ENCODE assay signal across 10 mouse cellular contexts in the genomic region with DNA sequence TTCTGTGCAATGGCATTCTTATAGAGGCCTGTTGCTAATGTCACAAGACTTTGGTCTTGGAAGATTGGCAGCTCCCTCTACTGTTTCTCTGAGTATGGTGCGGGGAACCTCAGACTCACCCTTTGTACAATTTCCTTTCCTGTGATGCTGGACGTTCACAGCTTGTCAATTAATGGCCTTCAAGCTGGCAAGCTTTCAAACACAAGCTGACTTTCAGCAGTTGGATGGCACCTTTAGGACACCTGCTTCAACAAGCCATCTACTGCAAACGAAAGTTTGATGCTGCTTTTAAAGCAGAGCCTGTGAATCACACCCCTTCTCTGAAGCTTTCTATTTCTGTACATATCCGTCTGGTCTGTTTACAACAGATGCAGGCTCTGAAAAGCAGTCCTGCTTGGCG.
DNase-seq lines count a peak whose midpoint lies in the region; ATAC-seq and TF ChIP-seq lines count a peak whose summit lies in the region.
"Had no signal": no experiment of that assay in that cellular context is flagged by ENCODE, and none has a peak within 500 bp of the region (broad histone marks: within the 10 kb centered on the region; RNA-seq: fewer than 3 reads in every experiment).

No protein-coding gene starts in this region.

- no peaks in the 10 kb centered on the region for H3K4me1 ChIP-seq in hindbrain, embryonic 11.5 days (replicated peaks; ENCODE audit: control insufficient read depth, insufficient read depth, low read length)
- no peaks in the 10 kb centered on the region for H3K4me1 ChIP-seq in hindbrain, embryonic 13.5 days (replicated peaks)
- H3K4me1 ChIP-seq in cortical plate, adult 2 months (ENCODE audit: control insufficient read depth, insufficient read depth, low read length) = peaks cover 2% of the 10 kb centered on the region

- TF ChIP-seq POLR2A in cortical plate, adult 2 months (IDR thresholded peaks at IDR 0.05; ENCODE audit: extremely low read depth, insufficient read depth, low read length) = no peak

- WGBS in hindbrain, embryonic 11.5 days = 73% methylated on average over 5 of the region's 5 CpGs
- 62% methylated on average over 5 of the region's 5 CpGs for WGBS in hindbrain, embryonic 13.5 days

- no peaks in the 10 kb centered on the region for H3K36me3 ChIP-seq in hindbrain, embryonic 11.5 days (ENCODE audit: control insufficient read depth, insufficient read depth, low read length)
- no peaks in the 10 kb centered on the region for H3K36me3 ChIP-seq in hindbrain, embryonic 13.5 days

- no peaks in the 10 kb centered on the region for H3K9me3 ChIP-seq in hindbrain, embryonic 11.5 days (ENCODE audit: control insufficient read depth, low read length)
- H3K9me3 ChIP-seq in hindbrain, embryonic 13.5 days = no peaks in the 10 kb centered on the region

- no peak overlapping the region for H3K27ac ChIP-seq in hindbrain, embryonic 11.5 days (ENCODE audit: low read depth, low read length)
- H3K27ac ChIP-seq in hindbrain, embryonic 13.5 days = no peak overlapping the region
- H3K27ac ChIP-seq in cortical plate, adult 2 months (ENCODE audit: insufficient read depth, low read length) = peak overlapping the region; percentile 83; the same call in 1 of the 2 replicates
- peak overlapping the region; percentile 24; the same call in 1 of the 2 replicates for H3K27ac ChIP-seq in layer of hippocampus, adult 2 months

- TF ChIP-seq CTCF in cortical plate, adult 2 months (IDR thresholded peaks at IDR 0.05; ENCODE audit: extremely low read depth, insufficient read depth, low read length) = 0 out of 2 replicates have a peak, but pooled peaks have one; percentile 8
- TF ChIP-seq CTCF in layer of hippocampus, adult 2 months (conservative IDR thresholded peaks at IDR 0.05) = peak; percentile 74

- no peaks in the 10 kb centered on the region for H3K27me3 ChIP-seq in hindbrain, embryonic 11.5 days (ENCODE audit: control insufficient read depth, insufficient read depth, low read length)
- no peaks in the 10 kb centered on the region for H3K27me3 ChIP-seq in hindbrain, embryonic 13.5 days

- H3K9ac ChIP-seq in hindbrain, embryonic 11.5 days (ENCODE audit: low read depth, low read length) = no peak overlapping the region
- no peak overlapping the region for H3K9ac ChIP-seq in hindbrain, embryonic 13.5 days

- no peak overlapping the region for H3K4me3 ChIP-seq in hindbrain, embryonic 11.5 days (ENCODE audit: low read depth, low read length)
- no peak overlapping the region for H3K4me3 ChIP-seq in hindbrain, embryonic 13.5 days
- no peak overlapping the region for H3K4me3 ChIP-seq in cortical plate, adult 2 months (ENCODE audit: insufficient read depth, low read length)
- H3K4me3 ChIP-seq in layer of hippocampus, adult 2 months = no peak overlapping the region

- no peak for ATAC-seq in hindbrain, embryonic 11.5 days (ENCODE audit: low FRiP score)
- ATAC-seq in hindbrain, embryonic 13.5 days (ENCODE audit: low FRiP score) = no peak
- no peak for ATAC-seq in inflammation-experienced regulatory T-cells, adult 6 months
- ATAC-seq: lung, postnatal 0 days had no signal

- no peak overlapping the region for H3K4me2 ChIP-seq in hindbrain, embryonic 11.5 days (replicated peaks; ENCODE audit: low read depth, low read length)
- no peak overlapping the region for H3K4me2 ChIP-seq in hindbrain, embryonic 13.5 days

- peak; percentile 16 for DNase-seq in hindbrain, embryonic 11.5 days (ENCODE audit: low spot score)
- DNase-seq in layer of hippocampus, adult 2 months (ENCODE audit: low spot score in 2 of 2) = peak; percentile 11 to 23
- DNase-seq in retina, postnatal 1 day = peak; percentile 3
- no peak for DNase-seq in gastrocnemius, adult 18-20 months (ENCODE audit: low spot score)
- DNase-seq in urinary bladder, postnatal 4 days (ENCODE audit: low spot score in 2 of 2) = no peak
- DNase-seq: kidney, postnatal 14 days had no signal

Comparison
In these comparisons a context has a peak if more than half of its experiments do, and no peak if none do; other contexts are left out.
1. DNase-seq: peak in hindbrain, embryonic 11.5 days (single experiment), layer of hippocampus, adult 2 months (2 of 2) and retina, postnatal 1 day (single experiment); none in gastrocnemius, adult 18-20 months (single experiment) and urinary bladder, postnatal 4 days (0 of 2).
2. H3K27ac ChIP-seq: peak in cortical plate, adult 2 months (single experiment) and layer of hippocampus, adult 2 months (single experiment); none in hindbrain, embryonic 11.5 days (single experiment) and hindbrain, embryonic 13.5 days (single experiment).